Mouse (Mus musculus): ENCODE results near the gene Kif24. TPM values are rescaled to one million over a fixed set of nuclear protein-coding genes. Genes with fewer than 3 reads are reported as not detected.

Kif24 gene
- polyA plus RNA-seq, 1 experiment: 0.38 TPM

DNA sequence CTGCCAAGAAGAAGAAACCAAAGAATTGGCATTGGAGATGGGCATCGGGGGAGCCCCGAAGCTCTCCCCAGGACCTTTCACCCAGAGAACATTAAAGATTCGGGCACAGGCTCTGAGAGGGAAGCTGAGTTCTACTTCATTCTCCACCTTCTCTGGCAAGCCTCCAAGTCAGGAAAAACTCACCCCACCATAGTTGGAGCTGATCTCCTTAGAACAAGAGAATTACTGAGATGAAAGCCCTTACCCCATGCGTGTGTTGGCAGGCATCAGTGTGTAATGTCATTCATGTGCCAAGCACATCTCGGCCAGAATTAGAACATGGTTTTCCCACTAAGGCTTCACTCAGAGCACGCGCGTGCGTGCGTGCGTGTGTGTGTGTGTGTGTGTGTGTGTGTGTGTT lies 31.2 kb upstream of the Kif24 start:
- Histone ChIP-seq H3K4me3 (replicated peaks) (no peak overlapping the region), H3K36me3 (ENCODE audit: control insufficient read depth) (no peaks in the 10 kb centered on the region), H3K27me3 (ENCODE audit: control insufficient read depth) (peaks cover 56% of the 10 kb centered on the region), H3K9me3 (ENCODE audit: control insufficient read depth, low read length) (peaks cover 5% of the 10 kb centered on the region; the same call in 1 of the 2 replicates), H3K4me1 (ENCODE audit: control insufficient read depth) (peaks cover 5% of the 10 kb centered on the region)
- TF ChIP-seq GATA1 (IDR thresholded peaks at IDR 0.05; ENCODE audit: low read length) (no peak), TAL1 (IDR thresholded peaks at IDR 0.05; ENCODE audit: low read length) (no peak)

DNA sequence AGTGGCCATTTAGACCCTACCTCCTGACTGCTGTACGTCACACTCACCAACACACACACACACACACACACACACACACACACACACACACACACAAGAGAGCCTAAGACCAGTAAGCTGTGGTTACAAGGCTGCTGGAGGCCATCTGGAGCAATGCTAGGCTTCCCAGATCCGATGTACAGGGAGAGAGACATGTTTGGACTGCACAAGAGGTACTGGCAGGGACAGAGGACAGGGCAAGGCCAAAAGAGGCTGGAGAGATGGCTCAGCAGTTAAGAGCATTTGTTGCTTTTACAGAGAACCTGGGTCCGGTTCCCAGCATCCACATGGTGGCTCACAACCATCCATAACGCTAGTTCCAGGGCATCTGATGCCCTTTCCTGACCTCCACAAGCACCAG lies 30.4 kb upstream of the Kif24 start:
- H3K27me3 ChIP-seq (ENCODE audit: control insufficient read depth): peaks cover 49% of the 10 kb centered on the region
- H3K36me3 ChIP-seq (ENCODE audit: control insufficient read depth): no peaks in the 10 kb centered on the region
- H3K4me1 ChIP-seq (ENCODE audit: control insufficient read depth): peaks cover 5% of the 10 kb centered on the region
- H3K9me3 ChIP-seq (ENCODE audit: control insufficient read depth, low read length): peaks cover 5% of the 10 kb centered on the region; the same call in 1 of the 2 replicates
- TF ChIP-seq GATA1 (IDR thresholded peaks at IDR 0.05; ENCODE audit: low read length) (no peak), TAL1 (IDR thresholded peaks at IDR 0.05; ENCODE audit: low read length) (no peak)
- H3K4me3 ChIP-seq (replicated peaks): no peak overlapping the region

- H3K27me3 ChIP-seq (ENCODE audit: control insufficient read depth): peaks cover 42% of the 10 kb centered on the region
- TF ChIP-seq GATA1 (IDR thresholded peaks at IDR 0.05; ENCODE audit: low read length): no peak
- TF ChIP-seq TAL1 (IDR thresholded peaks at IDR 0.05; ENCODE audit: low read length): no peak
- H3K9me3 ChIP-seq (ENCODE audit: control insufficient read depth, low read length): peaks cover 5% of the 10 kb centered on the region; the same call in 1 of the 2 replicates
- H3K4me3 ChIP-seq (replicated peaks): no peak overlapping the region
- peaks cover 5% of the 10 kb centered on the region for H3K4me1 ChIP-seq (ENCODE audit: control insufficient read depth)
- H3K36me3 ChIP-seq (ENCODE audit: control insufficient read depth): no peaks in the 10 kb centered on the region
Observed at GRCm38 (mm10) chr4:41494378-41494777, 29.7 kb upstream of the Kif24 start.

GRCm38 (mm10) chr4:41493464-41494116 lies 28.9 kb upstream of the Kif24 start:
- Histone ChIP-seq H3K9me3 (ENCODE audit: control insufficient read depth, low read length) (no peaks in the 10 kb centered on the region), H3K27me3 (ENCODE audit: control insufficient read depth) (peaks cover 34% of the 10 kb centered on the region), H3K36me3 (ENCODE audit: control insufficient read depth) (no peaks in the 10 kb centered on the region), H3K4me1 (ENCODE audit: control insufficient read depth) (peaks cover 5% of the 10 kb centered on the region), H3K4me3 (replicated peaks) (no peak overlapping the region)
- TF ChIP-seq TAL1 (IDR thresholded peaks at IDR 0.05; ENCODE audit: low read length) (no peak), GATA1 (IDR thresholded peaks at IDR 0.05; ENCODE audit: low read length) (no peak)

DNA sequence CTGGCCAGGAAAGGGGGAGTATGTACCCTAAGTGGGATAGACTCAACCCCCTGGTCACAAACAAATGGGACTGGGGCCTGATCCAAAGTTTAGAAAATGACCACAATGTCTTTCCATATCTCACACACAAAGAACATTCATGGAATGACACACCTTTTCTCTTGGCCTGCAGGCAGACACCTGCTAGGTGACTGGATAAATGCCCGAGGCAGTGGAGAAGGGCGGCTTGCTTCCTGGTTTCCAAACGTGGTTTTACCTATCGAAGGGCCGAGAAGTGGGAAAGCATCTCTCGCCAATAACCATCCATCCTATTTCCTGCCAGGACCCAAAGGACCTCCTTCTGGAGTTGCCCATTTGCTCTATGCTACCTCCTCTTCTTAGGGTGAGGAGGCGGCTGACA lies 28.3 kb upstream of the Kif24 start:
- Histone ChIP-seq H3K36me3 (ENCODE audit: control insufficient read depth) (no peaks in the 10 kb centered on the region), H3K9me3 (ENCODE audit: control insufficient read depth, low read length) (no peaks in the 10 kb centered on the region), H3K27me3 (ENCODE audit: control insufficient read depth) (peaks cover 27% of the 10 kb centered on the region), H3K4me3 (replicated peaks) (no peak overlapping the region), H3K4me1 (ENCODE audit: control insufficient read depth) (peaks cover 4% of the 10 kb centered on the region)
- TF ChIP-seq TAL1 (IDR thresholded peaks at IDR 0.05; ENCODE audit: low read length) (no peak), GATA1 (IDR thresholded peaks at IDR 0.05; ENCODE audit: low read length) (no peak)

- Histone ChIP-seq H3K4me1 (ENCODE audit: control insufficient read depth) (no peaks in the 10 kb centered on the region), H3K27me3 (ENCODE audit: control insufficient read depth) (no peaks in the 10 kb centered on the region), H3K4me3 (replicated peaks) (no peak overlapping the region), H3K36me3 (ENCODE audit: control insufficient read depth) (peaks cover 9% of the 10 kb centered on the region), H3K9me3 (ENCODE audit: control insufficient read depth, low read length) (peaks cover 2% of the 10 kb centered on the region; the same call in 1 of the 2 replicates)
- TF ChIP-seq GATA1 (IDR thresholded peaks at IDR 0.05; ENCODE audit: low read length) (no peak), TAL1 (IDR thresholded peaks at IDR 0.05; ENCODE audit: low read length) (no peak)
Observed at GRCm38 (mm10) chr4:41481601-41482017, 16.9 kb upstream of the Kif24 start.

DNA sequence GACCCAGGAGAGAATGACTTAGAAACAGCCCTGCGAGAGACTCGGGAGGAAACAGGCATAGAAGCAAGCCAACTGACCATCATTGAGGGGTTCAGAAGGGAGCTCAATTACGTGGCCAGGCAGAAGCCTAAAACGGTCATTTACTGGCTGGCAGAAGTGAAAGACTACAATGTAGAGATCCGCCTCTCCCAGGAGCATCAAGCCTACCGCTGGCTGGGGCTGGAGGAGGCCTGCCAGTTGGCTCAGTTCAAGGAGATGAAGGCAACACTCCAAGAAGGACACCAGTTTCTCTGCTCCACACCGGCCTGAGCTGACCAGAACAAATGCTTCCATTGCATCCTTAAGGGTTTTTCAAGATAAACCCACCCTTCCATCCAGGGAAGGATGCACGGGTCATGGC lies 15.6 kb upstream of the Kif24 start:
- H3K4me1 ChIP-seq (ENCODE audit: control insufficient read depth): no peaks in the 10 kb centered on the region
- no peaks in the 10 kb centered on the region for H3K9me3 ChIP-seq (ENCODE audit: control insufficient read depth, low read length)
- H3K36me3 ChIP-seq (ENCODE audit: control insufficient read depth): peaks cover 9% of the 10 kb centered on the region
- H3K27me3 ChIP-seq (ENCODE audit: control insufficient read depth): no peaks in the 10 kb centered on the region
- no peak overlapping the region for H3K4me3 ChIP-seq (replicated peaks)
- TF ChIP-seq TAL1 (IDR thresholded peaks at IDR 0.05; ENCODE audit: low read length) (no peak), GATA1 (IDR thresholded peaks at IDR 0.05; ENCODE audit: low read length) (no peak)

GRCm38 (mm10) chr4:41479456-41479804 lies 14.7 kb upstream of the Kif24 start:
- no peaks in the 10 kb centered on the region for H3K27me3 ChIP-seq (ENCODE audit: control insufficient read depth)
- H3K36me3 ChIP-seq (ENCODE audit: control insufficient read depth): peaks cover 9% of the 10 kb centered on the region
- TF ChIP-seq TAL1 (IDR thresholded peaks at IDR 0.05; ENCODE audit: low read length) (no peak), GATA1 (IDR thresholded peaks at IDR 0.05; ENCODE audit: low read length) (no peak)

GRCm38 (mm10) chr4:41478751-41479455 lies 14.2 kb upstream of the Kif24 start:
- H3K9me3 ChIP-seq (ENCODE audit: control insufficient read depth, low read length): no peaks in the 10 kb centered on the region
- peaks cover 9% of the 10 kb centered on the region for H3K36me3 ChIP-seq (ENCODE audit: control insufficient read depth)
- no peak overlapping the region for H3K4me3 ChIP-seq (replicated peaks)
- no peaks in the 10 kb centered on the region for H3K4me1 ChIP-seq (ENCODE audit: control insufficient read depth)
- TF ChIP-seq GATA1 (IDR thresholded peaks at IDR 0.05; ENCODE audit: low read length) (no peak), TAL1 (IDR thresholded peaks at IDR 0.05; ENCODE audit: low read length) (no peak)
- no peaks in the 10 kb centered on the region for H3K27me3 ChIP-seq (ENCODE audit: control insufficient read depth)

More at GRCm38 (mm10) chr4:41479456-41479804, 14.7 kb upstream of the Kif24 start:
- Histone ChIP-seq H3K9me3 (ENCODE audit: control insufficient read depth, low read length) (no peaks in the 10 kb centered on the region), H3K4me1 (ENCODE audit: control insufficient read depth) (no peaks in the 10 kb centered on the region), H3K4me3 (replicated peaks) (no peak overlapping the region)
